Mouse (Mus musculus) small intestine, adult 2 months (tissue): ENCODE measurements around the gene 9030025P20Rik. TPM values are rescaled to one million over a fixed set of nuclear protein-coding genes. Genes with fewer than 3 reads are reported as not detected.
"Not testable (repeated sequence)": the region's sequence is repeated elsewhere in the genome, so short reads cannot be mapped to it uniquely, and the experiment has no call there.

Experiments used
- H3K27ac ChIP-seq: fragments of 200-500 bp; 2 replicates; pipeline ENCODE4 v1.5.1; 2012; ENCODE audit warnings: low read depth, low read length, control low read depth, inconsistent platforms; ENCODE audit not compliant: insufficient read depth
- H3K27me3 ChIP-seq: fragments of 200-500 bp; 2 replicates; pipeline ENCODE4 v1.6.1; 2012; ENCODE audit warnings: mild to moderate bottlenecking, moderate library complexity, low read length, inconsistent platforms; ENCODE audit not compliant: control insufficient read depth, insufficient read depth
- H3K36me3 ChIP-seq: fragments of 200-500 bp; 2 replicates; pipeline ENCODE4 v1.6.1; 2012; ENCODE audit warnings: mild to moderate bottlenecking, low read length, control low read depth, inconsistent platforms; ENCODE audit not compliant: control insufficient read depth, insufficient read depth
- H3K4me1 ChIP-seq: fragments of 200-500 bp; 2 replicates; pipeline ENCODE4 v1.6.1; 2012; ENCODE audit warnings: low read length, inconsistent platforms, mixed read lengths; ENCODE audit not compliant: control insufficient read depth, insufficient read depth, insufficient read length
- H3K4me3 ChIP-seq: fragments of 200-500 bp; 2 replicates; pipeline ENCODE4 v1.5.1; 2012; ENCODE audit warnings: low read depth, mild to moderate bottlenecking, control low read depth, inconsistent platforms, low read length, moderate library complexity
- WGBS: fragments of 180-500 bp; shearing (Covaris S2); methylation state at CpG from one replicate; pipeline ENCODE4 v1.1.7; 2018; 5-methylcytosine and 5-hydroxymethylcytosine counted together
- polyA plus RNA-seq: library from polyadenylated mRNA; depleted of rRNA; stranded (reverse); fragments of >200 nt; gene quantifications from 2 replicates; pipeline ENCODE4 v1.2.3, GENCODE M21; 2012

9030025P20Rik gene
- polyA plus RNA-seq, 1 experiment: 6.1 TPM

- WGBS: no CpG with 5 or more reads among the region's 4 CpGs
- H3K27me3 ChIP-seq: not testable (repeated sequence)
Measured at GRCm38 (mm10) chr17:15000047-15000446, 21.8 kb downstream of the 9030025P20Rik start.

DNA sequence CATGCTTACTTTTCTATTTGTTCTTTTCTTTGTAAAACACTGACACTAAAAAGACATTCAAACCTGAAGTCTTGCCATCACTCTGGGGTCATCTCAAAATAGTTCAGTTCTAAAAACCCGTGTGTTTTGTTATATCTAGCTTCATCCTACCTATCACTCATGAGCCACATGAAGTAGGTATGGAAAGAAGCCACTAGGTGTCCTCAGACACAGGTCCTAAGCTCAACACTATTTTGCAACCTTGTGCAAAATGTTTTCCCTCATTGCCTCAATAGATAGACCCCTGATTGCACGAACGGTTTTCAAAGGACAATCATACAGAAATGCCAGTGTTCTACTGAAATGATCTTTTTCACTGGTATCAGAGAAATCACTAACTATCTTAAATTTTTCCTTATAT, 30.8 kb downstream of the 9030025P20Rik start:
- not testable (repeated sequence) for H3K27ac ChIP-seq, H3K4me3 ChIP-seq, H3K36me3 ChIP-seq, H3K27me3 ChIP-seq, H3K4me1 ChIP-seq
- WGBS: no CpG with 5 or more reads among the region's 3 CpGs

More at GRCm38 (mm10) chr17:15000047-15000446, 21.8 kb downstream of the 9030025P20Rik start:
- not testable (repeated sequence) for H3K4me3 ChIP-seq, H3K36me3 ChIP-seq, H3K4me1 ChIP-seq, H3K27ac ChIP-seq

GRCm38 (mm10) chr17:15009706-15010413, 31.6 kb downstream of the 9030025P20Rik start, which contains the start of gene Gm3435:
TSS of gene Gm3435 (plus strand) at chr17:15010176.
- not testable (repeated sequence) for H3K36me3 ChIP-seq, H3K4me3 ChIP-seq, H3K27ac ChIP-seq, H3K27me3 ChIP-seq, H3K4me1 ChIP-seq
- no CpG with 5 or more reads among the region's 60 CpGs for WGBS

- WGBS: 89% methylated on average over 3 of the region's 3 CpGs
- not testable (repeated sequence) for H3K27ac ChIP-seq
Measured at GRCm38 (mm10) chr17:15021503-15022220, 43.4 kb downstream of the 9030025P20Rik start.

GRCm38 (mm10) chr17:15023878-15024492, 45.7 kb downstream of the 9030025P20Rik start:
- H3K4me1 ChIP-seq, H3K27me3 ChIP-seq, H3K27ac ChIP-seq, H3K36me3 ChIP-seq, H3K4me3 ChIP-seq: not testable (repeated sequence)
- no CpG with 5 or more reads among the region's 97 CpGs for WGBS

More at GRCm38 (mm10) chr17:15021503-15022220, 43.4 kb downstream of the 9030025P20Rik start:
- H3K4me1 ChIP-seq, H3K4me3 ChIP-seq, H3K27me3 ChIP-seq, H3K36me3 ChIP-seq: not testable (repeated sequence)

GRCm38 (mm10) chr17:15024502-15025193, 46.4 kb downstream of the 9030025P20Rik start:
- no CpG with 5 or more reads among the region's 48 CpGs for WGBS
- H3K36me3 ChIP-seq, H3K27me3 ChIP-seq, H3K4me3 ChIP-seq, H3K4me1 ChIP-seq, H3K27ac ChIP-seq: not testable (repeated sequence)

- no CpG with 5 or more reads among the region's 6 CpGs for WGBS
- not testable (repeated sequence) for H3K4me3 ChIP-seq, H3K27ac ChIP-seq, H3K36me3 ChIP-seq, H3K4me1 ChIP-seq, H3K27me3 ChIP-seq
Measured at GRCm38 (mm10) chr17:15025513-15025912, 47.2 kb downstream of the 9030025P20Rik start.

GRCm38 (mm10) chr17:15031414-15031813, 53.1 kb downstream of the 9030025P20Rik start:
- not testable (repeated sequence) for H3K27ac ChIP-seq, H3K4me1 ChIP-seq, H3K27me3 ChIP-seq, H3K4me3 ChIP-seq, H3K36me3 ChIP-seq
- WGBS: no CpG with 5 or more reads among the region's 4 CpGs

- not testable (repeated sequence) for H3K4me3 ChIP-seq, H3K27ac ChIP-seq, H3K27me3 ChIP-seq, H3K36me3 ChIP-seq, H3K4me1 ChIP-seq
- WGBS: no CpG with 5 or more reads among the region's 3 CpGs
Measured at GRCm38 (mm10) chr17:15040455-15040854, 62.2 kb downstream of the 9030025P20Rik start.
